Mouse (Mus musculus): ENCODE results near the gene Serpina3m. TPM values are rescaled to one million over a fixed set of nuclear protein-coding genes. Genes with fewer than 3 reads are reported as not detected.
A peak's percentile ranks its signal among the peaks of the same experiment; 100 is the strongest.

Serpina3m gene
- total and polyA plus RNA-seq, 3 experiments: not detected

DNA sequence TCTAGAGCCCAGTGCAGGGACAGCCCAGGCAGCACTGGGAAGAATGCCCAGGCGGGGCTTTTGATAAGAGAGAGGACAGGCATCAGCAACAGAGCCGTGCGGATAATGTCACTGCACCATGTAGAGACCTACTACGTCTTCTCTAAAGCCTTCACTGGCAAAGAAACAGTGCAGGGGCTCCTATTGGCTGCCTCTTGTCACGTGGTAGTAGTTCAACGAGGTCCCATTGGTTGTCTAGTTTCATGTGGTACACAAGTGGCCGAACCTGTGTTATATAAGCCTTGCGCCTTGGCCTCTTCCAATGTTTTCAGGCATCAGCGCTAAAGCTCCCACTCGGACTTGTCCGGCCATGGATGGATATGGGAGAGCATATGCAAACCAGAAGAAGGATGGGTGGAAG is 105.4 kb downstream of the Serpina3m start:
- no peaks in the 10 kb centered on the region for H3K79me2 ChIP-seq (replicated peaks; ENCODE audit: control insufficient read depth, extremely low read depth, insufficient read depth, poor library complexity, severe bottlenecking)
- H3K36me3 ChIP-seq (replicated peaks in 1 of 2; ENCODE audit: control insufficient read depth in 1 of 2, insufficient read depth in 1 of 2, low read length in 1 of 2): no peaks in the 10 kb centered on the region
- H3K9me3 ChIP-seq (replicated peaks; ENCODE audit: low read length): no peaks in the 10 kb centered on the region
- no peak overlapping the region for H3K4me2 ChIP-seq (ENCODE audit: insufficient read depth, low read depth, poor library complexity, severe bottlenecking)
- no peaks in the 10 kb centered on the region for H3K4me1 ChIP-seq (ENCODE audit: control insufficient read depth in 1 of 2, insufficient read depth in 2 of 2)
- no peak overlapping the region for H3K4me3 ChIP-seq (replicated peaks in 1 of 3; ENCODE audit: low read depth in 2 of 3, low read length in 2 of 3, poor library complexity in 1 of 3)
- no peak for TF ChIP-seq KAT2A (IDR thresholded peaks at IDR 0.05; ENCODE audit: insufficient replicate concordance, low read length)
- peak; percentile 22; the same call in 1 of the 2 replicates for TF ChIP-seq USF1 (IDR thresholded peaks at IDR 0.05; ENCODE audit: low read depth, low read length)
- no peak for DNase-seq (ENCODE audit: extremely low read depth)
- no peak overlapping the region for H3K27ac ChIP-seq (ENCODE audit: insufficient read depth, low read depth)
- peaks cover 45% of the 10 kb centered on the region for H3K27me3 ChIP-seq (replicated peaks)
- dilution Hi-C loops (cut with MboI; ENCODE audit: extremely low pct_ligation_motif_present, extremely low pct_unique_long_range_greater_than_20kb, low sequenced_read_pairs) (no loop called here), in situ Hi-C loops (cut with MboI; ENCODE audit: low pct_ligation_motif_present, low pct_unique_long_range_greater_than_20kb, low sequenced_read_pairs) (loop anchor here (25.0 kb wide), 1 partner anchor 494 kb away; no protein-coding TSS in a partner anchor)
- no peak overlapping the region for H3K9ac ChIP-seq (ENCODE audit: insufficient read depth, low read depth)

Other genes starting within 250 kb of the Serpina3m start
- gene Serpina5, start 237.4 kb upstream of the Serpina3m start, total RNA-seq (2012; rRNA removed): not detected in 2 replicates
- not detected in 2 replicates for gene Serpina5, start 237.4 kb upstream of the Serpina3m start, total RNA-seq (2014; rRNA removed)
- gene Serpina5, start 237.4 kb upstream of the Serpina3m start, polyA plus RNA-seq (2012; ENCODE audit: insufficient read length, low read depth): not detected in 2 replicates
- not detected in 2 replicates for gene Serpina3a, start 225.8 kb upstream of the Serpina3m start, total RNA-seq (2012; rRNA removed)
- gene Serpina3a, start 225.8 kb upstream of the Serpina3m start, total RNA-seq (2014; rRNA removed): not detected in 2 replicates
- gene Serpina3a, start 225.8 kb upstream of the Serpina3m start, polyA plus RNA-seq (2012; ENCODE audit: insufficient read length, low read depth): not detected in 2 replicates
- not detected in 2 replicates for gene Serpina3b, start 210.5 kb upstream of the Serpina3m start, total RNA-seq (2012; rRNA removed)
- not detected in 2 replicates for gene Serpina3b, start 210.5 kb upstream of the Serpina3m start, total RNA-seq (2014; rRNA removed)
- not detected in 2 replicates for gene Serpina3b, start 210.5 kb upstream of the Serpina3m start, polyA plus RNA-seq (2012; ENCODE audit: insufficient read length, low read depth)
- gene Serpina3c, start 184.6 kb upstream of the Serpina3m start, total RNA-seq (2012; rRNA removed): not detected in 2 replicates
- gene Serpina3c, start 184.6 kb upstream of the Serpina3m start, total RNA-seq (2014; rRNA removed): not detected in 2 replicates
- not detected in 2 replicates for gene Serpina3c, start 184.6 kb upstream of the Serpina3m start, polyA plus RNA-seq (2012; ENCODE audit: insufficient read length, low read depth)
- 0.08 TPM in 1 of 2 replicates, not detected in the other for gene Serpina3f, start 123.9 kb upstream of the Serpina3m start, total RNA-seq (2012; rRNA removed)
- gene Serpina3f, start 123.9 kb upstream of the Serpina3m start, total RNA-seq (2014; rRNA removed): 0.35 TPM in 1 of 2 replicates, not detected in the other
- gene Serpina3f, start 123.9 kb upstream of the Serpina3m start, polyA plus RNA-seq (2012; ENCODE audit: insufficient read length, low read depth): 0.22 and 0.51 TPM in 2 replicates
- 0.88 and 1.4 TPM in 2 replicates for gene Serpina3g, start 102.2 kb upstream of the Serpina3m start, total RNA-seq (2012; rRNA removed)
- 12.9 and 13.9 TPM in 2 replicates for gene Serpina3g, start 102.2 kb upstream of the Serpina3m start, total RNA-seq (2014; rRNA removed)
- 9.3 and 11.7 TPM in 2 replicates for gene Serpina3g, start 102.2 kb upstream of the Serpina3m start, polyA plus RNA-seq (2012; ENCODE audit: insufficient read length, low read depth)
- not detected in 2 replicates for gene Serpina3i, start 75.4 kb upstream of the Serpina3m start, total RNA-seq (2012; rRNA removed)
- gene Serpina3i, start 75.4 kb upstream of the Serpina3m start, total RNA-seq (2014; rRNA removed): not detected in 2 replicates
- gene Serpina3i, start 75.4 kb upstream of the Serpina3m start, polyA plus RNA-seq (2012; ENCODE audit: insufficient read length, low read depth): not detected in 2 replicates
- gene Serpina3j, start 23.9 kb upstream of the Serpina3m start, total RNA-seq (2012; rRNA removed): not detected in 2 replicates
- gene Serpina3j, start 23.9 kb upstream of the Serpina3m start, total RNA-seq (2014; rRNA removed): not detected in 2 replicates
- not detected in 2 replicates for gene Serpina3j, start 23.9 kb upstream of the Serpina3m start, polyA plus RNA-seq (2012; ENCODE audit: insufficient read length, low read depth)
- gene Serpina3k, start within 50 bp of the Serpina3m start, total RNA-seq (2012; rRNA removed): not detected in 2 replicates
- gene Serpina3k, start within 50 bp of the Serpina3m start, total RNA-seq (2014; rRNA removed): not detected in 2 replicates
- gene Serpina3k, start within 50 bp of the Serpina3m start, polyA plus RNA-seq (2012; ENCODE audit: insufficient read length, low read depth): not detected in 2 replicates
- not detected in 2 replicates for gene Serpina3n, start 68.2 kb downstream of the Serpina3m start, total RNA-seq (2012; rRNA removed)
- not detected in 2 replicates for gene Serpina3n, start 68.2 kb downstream of the Serpina3m start, total RNA-seq (2014; rRNA removed)
- not detected in 2 replicates for gene Serpina3n, start 68.2 kb downstream of the Serpina3m start, polyA plus RNA-seq (2012; ENCODE audit: insufficient read length, low read depth)
- not detected in 2 replicates for gene Gsc, start 134.8 kb downstream of the Serpina3m start, total RNA-seq (2012; rRNA removed)
- not detected in 2 replicates for gene Gsc, start 134.8 kb downstream of the Serpina3m start, total RNA-seq (2014; rRNA removed)
- not detected in 2 replicates for gene Gsc, start 134.8 kb downstream of the Serpina3m start, polyA plus RNA-seq (2012; ENCODE audit: insufficient read length, low read depth)

Measured in CH12.LX (cell line).